Mouse (Mus musculus) E14TG2a.4 (cell line): Measurements from ENCODE around the gene Plcxd2.

Source experiments
- CTCF ChIP-seq: conservative IDR thresholded peaks from 2 replicates; pipeline ENCODE4 v1.5.1; 2014; ENCODE audit warnings: low read length
- NANOG ChIP-seq: IDR thresholded peaks from 2 replicates; pipeline ENCODE4 v1.6.1; 2014; ENCODE audit warnings: borderline replicate concordance, low read length, mixed read lengths
- POU5F1 ChIP-seq: IDR thresholded peaks from 2 replicates; pipeline ENCODE4 v1.6.1; 2014; ENCODE audit warnings: low read length, borderline replicate concordance

- TF ChIP-seq CTCF, result no peak
- no peak for TF ChIP-seq NANOG
- TF ChIP-seq POU5F1, result no peak
Measured at GRCm38 (mm10) chr16:46010153-46010905, at the start of gene Plcxd2.
